Mouse (Mus musculus): ENCODE data around the gene Acap3. TPM values are rescaled to one million over a fixed set of nuclear protein-coding genes. Genes with fewer than 3 reads are reported as not detected.

The Acap3 gene
- polyA plus RNA-seq, 1 experiment from 2014 or later = 89.8 TPM

- no peak overlapping the region for H3K9ac ChIP-seq
- no peak overlapping the region for H3K27ac ChIP-seq
- no peaks in the 10 kb centered on the region for H3K27me3 ChIP-seq (replicated peaks)
- H3K9me3 ChIP-seq = no peaks in the 10 kb centered on the region
- no peak overlapping the region for H3K4me2 ChIP-seq
- H3K36me3 ChIP-seq (replicated peaks) = peaks cover 38% of the 10 kb centered on the region
- peaks cover 26% of the 10 kb centered on the region for H3K4me1 ChIP-seq
- 89% methylated on average over 5 of the region's 5 CpGs for WGBS
- ATAC-seq (replicated peaks) = no peak
- H3K4me3 ChIP-seq = no peak overlapping the region
These were observed 2.3 kb upstream of the Acap3 start for GRCm38 (mm10) chr4:155889316-155889715.

DNA sequence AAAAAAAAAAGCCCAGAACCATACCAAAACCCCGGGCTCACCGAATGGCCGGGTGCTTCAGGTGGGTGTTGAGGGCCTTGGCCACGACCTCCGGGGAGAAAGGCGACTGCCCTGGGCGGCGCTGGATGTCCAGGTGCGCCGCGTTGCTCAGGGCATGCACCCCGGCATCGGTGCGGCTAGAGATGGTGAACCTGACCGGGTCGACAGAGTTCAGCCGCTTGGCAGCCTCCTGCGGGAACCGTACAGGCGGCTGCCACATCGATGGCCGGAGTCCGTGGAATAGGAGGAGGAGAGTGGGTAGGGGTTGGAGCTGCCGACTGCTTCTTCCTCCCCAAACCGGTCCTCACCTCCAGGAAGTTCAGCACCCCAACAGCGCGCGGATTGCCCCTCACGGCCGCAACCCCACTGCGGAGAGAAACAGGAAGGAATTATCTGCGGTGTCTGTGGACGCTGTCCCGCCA is 581 bp upstream of the Acap3 start:
- H3K9ac ChIP-seq = peak overlapping the region; percentile 72
- no peaks in the 10 kb centered on the region for H3K9me3 ChIP-seq
- peaks cover 43% of the 10 kb centered on the region for H3K4me1 ChIP-seq
- no peaks in the 10 kb centered on the region for H3K27me3 ChIP-seq (replicated peaks)
- WGBS = under 1% methylated on average over 34 of the region's 34 CpGs
- H3K36me3 ChIP-seq (replicated peaks) = peaks cover 29% of the 10 kb centered on the region
- peak overlapping the region; percentile 98 for H3K4me3 ChIP-seq
- no peak; the same call in 1 of the 2 replicates for ATAC-seq (replicated peaks)
- H3K4me2 ChIP-seq = peak overlapping the region; percentile 97
- peak overlapping the region; percentile 100 for H3K27ac ChIP-seq

DNA sequence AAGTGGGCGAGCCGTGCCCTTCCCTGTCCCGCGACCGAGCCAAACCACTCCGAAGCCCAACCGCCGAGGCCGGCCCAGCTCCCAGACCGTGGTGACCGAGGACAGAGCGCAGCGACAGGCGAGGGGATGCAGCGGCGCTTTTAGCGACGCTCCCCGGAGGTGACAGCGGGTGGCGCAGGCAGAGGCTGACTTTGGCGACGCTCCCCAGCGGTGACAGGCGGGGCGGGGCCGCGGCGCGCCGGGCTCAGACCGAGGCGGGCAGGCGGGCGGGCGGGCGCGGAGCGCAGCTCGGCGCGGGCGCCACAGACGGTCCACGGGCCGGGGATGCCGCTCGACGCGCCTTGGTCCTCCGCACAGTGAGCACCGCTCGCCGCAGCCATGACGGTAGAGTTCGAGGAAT is 395 bp downstream of the Acap3 start:
- ATAC-seq (replicated peaks) = peak; percentile 93

GRCm38 (mm10) chr4:155892438-155893211 is 1.0 kb downstream of the Acap3 start:
- H3K9ac ChIP-seq = peak overlapping the region; percentile 98
- H3K9me3 ChIP-seq = no peaks in the 10 kb centered on the region
- H3K27me3 ChIP-seq (replicated peaks) = no peaks in the 10 kb centered on the region
- H3K4me2 ChIP-seq = peak overlapping the region; percentile 97
- peaks cover 23% of the 10 kb centered on the region for H3K36me3 ChIP-seq (replicated peaks)
- H3K4me1 ChIP-seq = peaks cover 43% of the 10 kb centered on the region
- peak; percentile 53 for ATAC-seq (replicated peaks)
- WGBS = 5% methylated on average over 37 of the region's 37 CpGs
- peak overlapping the region; percentile 100 for H3K27ac ChIP-seq
- H3K4me3 ChIP-seq = peak overlapping the region; percentile 98

More for the DNA sequence above, 395 bp downstream of the Acap3 start:
- Histone ChIP-seq H3K9ac (peak overlapping the region; percentile 98), H3K4me2 (peak overlapping the region; percentile 97), H3K27me3 (replicated peaks) (no peaks in the 10 kb centered on the region), H3K4me3 (peak overlapping the region; percentile 98), H3K36me3 (replicated peaks) (peaks cover 28% of the 10 kb centered on the region), H3K9me3 (no peaks in the 10 kb centered on the region), H3K4me1 (peaks cover 43% of the 10 kb centered on the region), H3K27ac (peak overlapping the region; percentile 100)
- under 1% methylated on average over 56 of the region's 56 CpGs for WGBS

DNA sequence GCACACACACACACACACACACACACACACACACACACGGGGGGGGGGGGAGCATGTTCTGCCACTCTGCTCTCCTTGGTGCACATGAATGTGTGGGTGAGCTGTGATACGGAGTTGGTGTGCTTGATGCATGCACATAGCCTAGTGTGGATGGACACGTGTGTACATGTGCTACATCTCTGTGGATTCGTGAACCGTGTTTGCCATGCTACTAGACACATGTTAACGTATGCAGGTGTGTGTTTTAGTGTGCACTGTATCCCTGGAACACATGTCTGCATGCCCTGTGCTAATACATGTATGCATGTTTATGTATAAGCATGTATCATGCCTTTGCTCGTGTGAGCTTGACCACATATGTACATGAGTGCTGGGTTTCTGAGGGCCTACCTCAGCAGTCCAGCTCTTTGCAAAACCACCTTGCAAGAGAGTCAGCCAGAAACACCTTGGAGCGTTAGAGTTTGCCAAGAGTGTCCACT is 1.6 kb downstream of the Acap3 start:
- no peaks in the 10 kb centered on the region for H3K9me3 ChIP-seq
- ATAC-seq (replicated peaks) = no peak
- peak overlapping the region; percentile 98 for H3K4me3 ChIP-seq
- H3K4me1 ChIP-seq = peaks cover 43% of the 10 kb centered on the region
- H3K4me2 ChIP-seq = peak overlapping the region; percentile 97
- no peak overlapping the region for H3K27ac ChIP-seq
- H3K27me3 ChIP-seq (replicated peaks) = no peaks in the 10 kb centered on the region
- peak overlapping the region; percentile 98 for H3K9ac ChIP-seq
- H3K36me3 ChIP-seq (replicated peaks) = peaks cover 20% of the 10 kb centered on the region
- WGBS = 62% methylated on average over 8 of the region's 8 CpGs

DNA sequence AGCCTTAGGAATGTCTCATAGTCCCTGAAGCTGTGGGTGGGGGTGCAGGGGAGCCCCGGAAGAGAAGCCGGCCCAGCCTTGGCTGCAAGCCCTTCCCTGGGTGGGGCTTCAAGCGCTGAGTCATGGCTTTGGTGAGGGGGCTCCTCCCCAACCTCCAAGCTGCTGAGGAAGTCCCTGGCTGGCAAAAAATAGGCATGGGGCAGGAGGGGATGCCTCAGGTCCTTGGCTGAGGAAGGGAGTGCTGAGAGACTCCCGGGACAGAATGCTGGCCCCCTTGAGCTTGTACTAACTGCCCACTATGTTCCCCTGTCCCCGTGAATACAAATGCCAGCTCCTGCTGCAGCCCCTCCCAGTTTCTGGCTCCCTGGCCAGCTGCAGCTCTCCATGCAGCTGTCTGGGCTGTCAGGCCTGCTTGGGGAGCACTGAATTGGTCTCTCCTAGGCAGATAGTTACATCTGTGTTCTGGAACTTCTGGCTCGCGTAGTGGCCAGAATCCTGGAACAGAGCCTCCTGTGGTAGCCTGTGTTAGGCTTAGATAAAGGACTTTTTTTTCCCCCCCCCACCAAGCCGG is 2.8 kb downstream of the Acap3 start:
- peak overlapping the region; percentile 98 for H3K4me3 ChIP-seq
- ATAC-seq (replicated peaks) = no peak
- no peaks in the 10 kb centered on the region for H3K9me3 ChIP-seq
- H3K4me2 ChIP-seq = peak overlapping the region; percentile 97
- H3K36me3 ChIP-seq (replicated peaks) = peaks cover 20% of the 10 kb centered on the region
- H3K9ac ChIP-seq = peak overlapping the region; percentile 98; the same call in 1 of the 2 replicates
- no peaks in the 10 kb centered on the region for H3K27me3 ChIP-seq (replicated peaks)
- H3K4me1 ChIP-seq = peaks cover 43% of the 10 kb centered on the region
- 0 out of 2 replicates have a peak overlapping the region, but pooled peaks have one; percentile 26 for H3K27ac ChIP-seq
- WGBS = 40% methylated on average over 8 of the region's 8 CpGs

GRCm38 (mm10) chr4:155895216-155895615 is 3.6 kb downstream of the Acap3 start:
- H3K4me2 ChIP-seq = peak overlapping the region; percentile 97
- H3K27ac ChIP-seq = peak overlapping the region; percentile 26; the same call in 1 of the 2 replicates
- peaks cover 29% of the 10 kb centered on the region for H3K36me3 ChIP-seq (replicated peaks)
- 27% methylated on average over 6 of the region's 6 CpGs for WGBS
- H3K4me3 ChIP-seq = peak overlapping the region; percentile 98
- H3K27me3 ChIP-seq (replicated peaks) = no peaks in the 10 kb centered on the region
- no peak for ATAC-seq (replicated peaks)
- 0 out of 2 replicates have a peak overlapping the region, but pooled peaks have one; percentile 98 for H3K9ac ChIP-seq
- peaks cover 39% of the 10 kb centered on the region for H3K4me1 ChIP-seq
- no peaks in the 10 kb centered on the region for H3K9me3 ChIP-seq

- peaks cover 33% of the 10 kb centered on the region for H3K4me1 ChIP-seq
- H3K27me3 ChIP-seq (replicated peaks) = no peaks in the 10 kb centered on the region
- 95% methylated on average over 4 of the region's 4 CpGs for WGBS
- no peak for ATAC-seq (replicated peaks)
- H3K4me3 ChIP-seq = no peak overlapping the region
- no peaks in the 10 kb centered on the region for H3K9me3 ChIP-seq
- no peak overlapping the region for H3K9ac ChIP-seq
- no peak overlapping the region for H3K27ac ChIP-seq
- peaks cover 35% of the 10 kb centered on the region for H3K36me3 ChIP-seq (replicated peaks)
- peak overlapping the region; percentile 97 for H3K4me2 ChIP-seq
These were observed 4.2 kb downstream of the Acap3 start for GRCm38 (mm10) chr4:155895826-155896225.

DNA sequence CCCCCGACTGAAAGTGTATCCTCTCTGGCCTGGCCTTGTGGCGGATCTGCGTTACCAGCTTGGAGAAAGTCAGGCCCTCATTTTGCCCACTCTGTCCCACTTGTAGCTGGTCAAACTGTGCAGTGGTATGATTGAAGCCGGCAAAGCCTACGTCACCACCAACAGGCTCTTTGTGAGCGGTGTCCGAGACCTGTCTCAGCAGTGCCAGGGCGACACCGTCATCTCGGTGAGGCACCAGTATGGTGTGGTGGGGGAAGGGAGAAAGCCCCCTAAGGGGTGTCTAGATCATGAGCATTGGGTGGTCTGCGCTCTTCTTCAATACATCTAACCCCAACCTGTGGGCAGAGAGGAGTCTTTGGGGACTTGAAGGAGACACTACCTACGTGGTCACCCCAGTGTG is 4.8 kb downstream of the Acap3 start:
- WGBS = 99% methylated on average over 12 of the region's 12 CpGs
- H3K36me3 ChIP-seq (replicated peaks) = peaks cover 41% of the 10 kb centered on the region
- H3K4me2 ChIP-seq = no peak overlapping the region

GRCm38 (mm10) chr4:155898318-155898717 is 6.7 kb downstream of the Acap3 start:
- 93% methylated on average over 2 of the region's 2 CpGs for WGBS
- peaks cover 27% of the 10 kb centered on the region for H3K4me1 ChIP-seq
- no peaks in the 10 kb centered on the region for H3K9me3 ChIP-seq
- H3K36me3 ChIP-seq (replicated peaks) = peaks cover 59% of the 10 kb centered on the region
- no peak overlapping the region for H3K9ac ChIP-seq
- H3K27me3 ChIP-seq (replicated peaks) = no peaks in the 10 kb centered on the region
- no peak for ATAC-seq (replicated peaks)
- no peak overlapping the region for H3K4me3 ChIP-seq
- no peak overlapping the region for H3K4me2 ChIP-seq
- no peak overlapping the region for H3K27ac ChIP-seq

More for the DNA sequence above, 4.8 kb downstream of the Acap3 start:
- Histone ChIP-seq H3K27ac (no peak overlapping the region), H3K9me3 (no peaks in the 10 kb centered on the region), H3K9ac (no peak overlapping the region), H3K4me3 (no peak overlapping the region), H3K27me3 (replicated peaks) (no peaks in the 10 kb centered on the region), H3K4me1 (peaks cover 30% of the 10 kb centered on the region)
- ATAC-seq (replicated peaks) = no peak

- Histone ChIP-seq H3K27ac (no peak overlapping the region), H3K27me3 (replicated peaks) (no peaks in the 10 kb centered on the region), H3K4me1 (peaks cover 16% of the 10 kb centered on the region), H3K36me3 (replicated peaks) (peaks cover 65% of the 10 kb centered on the region), H3K4me2 (no peak overlapping the region), H3K9ac (no peak overlapping the region), H3K9me3 (no peaks in the 10 kb centered on the region), H3K4me3 (no peak overlapping the region)
- WGBS = 95% methylated on average over 7 of the region's 7 CpGs
- no peak for ATAC-seq (replicated peaks)
These were observed 7.7 kb downstream of the Acap3 start for GRCm38 (mm10) chr4:155899355-155899754.

DNA sequence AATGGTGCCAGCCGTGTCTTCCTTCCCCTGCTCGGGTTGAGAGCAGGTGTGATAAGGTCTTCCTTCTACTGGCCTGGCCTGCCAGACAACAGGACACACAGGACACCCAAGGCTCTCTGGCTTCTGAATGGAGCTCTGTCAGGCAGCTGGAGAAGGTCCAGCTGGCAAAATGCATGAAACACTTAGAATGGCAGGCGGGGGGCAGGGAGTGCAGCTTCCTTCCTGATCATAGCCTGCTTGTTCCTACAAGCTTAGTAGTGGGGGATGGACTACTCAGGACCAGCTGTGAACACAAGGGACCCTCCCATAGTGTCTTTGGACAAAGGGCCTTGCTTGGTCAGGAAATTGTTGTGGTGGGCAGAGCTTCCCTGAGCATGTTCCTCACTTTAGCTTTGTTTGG is 9.6 kb downstream of the Acap3 start:
- H3K4me2 ChIP-seq = no peak overlapping the region
- H3K27ac ChIP-seq = no peak overlapping the region
- peaks cover 81% of the 10 kb centered on the region for H3K36me3 ChIP-seq (replicated peaks)
- no peaks in the 10 kb centered on the region for H3K4me1 ChIP-seq
- no peak for ATAC-seq (replicated peaks)
- no peak overlapping the region for H3K9ac ChIP-seq
- no peaks in the 10 kb centered on the region for H3K27me3 ChIP-seq (replicated peaks)
- 89% methylated on average over 3 of the region's 3 CpGs for WGBS
- H3K4me3 ChIP-seq = no peak overlapping the region
- H3K9me3 ChIP-seq = no peaks in the 10 kb centered on the region
